Mouse (Mus musculus): Measurements from ENCODE around the gene Pus10.

DNA sequence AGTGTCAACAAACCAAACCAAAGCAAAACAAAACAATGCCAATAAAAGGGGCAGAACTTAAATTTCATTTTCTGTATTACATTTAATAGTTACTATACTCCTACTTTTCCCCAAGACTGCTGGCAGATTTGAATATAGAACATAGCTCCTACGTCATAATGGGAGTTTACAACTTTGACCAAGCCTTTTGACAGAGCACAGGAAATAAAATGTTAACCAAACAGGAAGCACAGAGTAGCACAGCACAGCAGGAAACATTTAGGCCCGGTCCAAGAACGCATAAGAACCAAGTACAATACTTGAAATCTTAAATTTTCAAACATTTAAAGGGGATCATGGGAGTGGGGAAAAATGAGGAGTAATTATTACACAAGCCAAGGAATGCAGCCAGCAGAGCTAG lies 116.6 kb downstream of the Pus10 start:
- TF ChIP-seq POLR2A (IDR thresholded peaks at IDR 0.05; ENCODE audit: control insufficient read depth, low read depth, low read length) (no peak), CTCF (IDR thresholded peaks at IDR 0.05; ENCODE audit: control insufficient read depth, insufficient read depth, insufficient replicate concordance, low read depth, low read length) (no peak)
